Mouse (Mus musculus): ENCODE data around the gene Ccnb1ip1. TPM values are rescaled to one million over a fixed set of nuclear protein-coding genes. Genes with fewer than 3 reads are reported as not detected.
A peak's percentile ranks its signal among the peaks of the same experiment; 100 is the strongest.

Gene Ccnb1ip1
- total RNA-seq (2012; rRNA removed) (2.7 and 4.2 TPM in 2 replicates), total RNA-seq (2014; rRNA removed) (not detected in 2 replicates), polyA plus RNA-seq (2012; ENCODE audit: insufficient read length, low read depth) (not detected in 2 replicates)

GRCm38 (mm10) chr14:50807487-50808072, at the start of gene Ccnb1ip1, which contains the start of gene Parp2:
Ccnb1ip1 (minus strand) TSS chr14:50807732.
Parp2 (plus strand) TSS chr14:50807841.
- Histone ChIP-seq H3K27ac (ENCODE audit: insufficient read depth, low read depth) (no peak within 1 kb of the TSS), H3K9me3 (replicated peaks; ENCODE audit: low read length) (no peaks in the 10 kb centered on the region), H3K79me2 (replicated peaks; ENCODE audit: control insufficient read depth, extremely low read depth, insufficient read depth, poor library complexity, severe bottlenecking) (peaks cover 2% of the 10 kb centered on the region; the same call in 1 of the 2 replicates), H3K4me3 (replicated peaks in 1 of 3; ENCODE audit: low read depth in 2 of 3, low read length in 2 of 3, poor library complexity in 1 of 3) (peak within 1 kb of the TSS; percentile 69 to 100 (median 76)), H3K27me3 (replicated peaks) (no peaks in the 10 kb centered on the region), H3K9ac (ENCODE audit: insufficient read depth, low read depth) (peak within 1 kb of the TSS; percentile 96), H3K36me3 (replicated peaks in 1 of 2; ENCODE audit: control insufficient read depth in 1 of 2, insufficient read depth in 1 of 2, low read length in 1 of 2) (peaks cover 18 to 28% of the 10 kb centered on the region in 2 experiments), H3K4me1 (ENCODE audit: control insufficient read depth in 1 of 2, insufficient read depth in 2 of 2) (peaks cover 0 to 11% of the 10 kb centered on the region in 2 experiments; a peak in 1 of 4 replicates), H3K4me2 (ENCODE audit: insufficient read depth, low read depth, poor library complexity, severe bottlenecking) (peak within 1 kb of the TSS; percentile 98)
- dilution Hi-C loops (cut with MboI; ENCODE audit: extremely low pct_ligation_motif_present, extremely low pct_unique_long_range_greater_than_20kb, low sequenced_read_pairs) (no loop called here), in situ Hi-C loops (cut with MboI; ENCODE audit: low pct_ligation_motif_present, low pct_unique_long_range_greater_than_20kb, low sequenced_read_pairs) (loop anchor here (5.0 to 25.0 kb wide), 3 partner anchors 125 to 455 kb away; partner anchors contain the start of genes Pip4p1, Pnp and Rnase2a)
- DNase-seq (ENCODE audit: extremely low read depth): peak; percentile 97
- TF ChIP-seq NRF1 (IDR thresholded peaks at IDR 0.05; ENCODE audit: low read depth, low read length) (peak; percentile 71), ZC3H11A (IDR thresholded peaks at IDR 0.05; ENCODE audit: low read depth, low read length) (no peak), BHLHE40 (IDR thresholded peaks at IDR 0.05; ENCODE audit: low read depth, low read length) (peak; percentile 99), JUND (conservative IDR thresholded peaks at IDR 0.05; ENCODE audit: low read depth, low read length) (peak; percentile 63; the same call in 1 of the 2 replicates), MXI1 (IDR thresholded peaks at IDR 0.05; ENCODE audit: low read depth, low read length) (peak; percentile 93), POLR2AphosphoS2 (IDR thresholded peaks at IDR 0.05; ENCODE audit: low read depth, low read length) (peak; percentile 79; the same call in 1 of the 2 replicates), TBP (conservative IDR thresholded peaks at IDR 0.05; ENCODE audit: low read depth, low read length) (peak; percentile 99), ZNF384 (IDR thresholded peaks at IDR 0.05; ENCODE audit: low read depth, low read length) (no peak), USF2 (conservative IDR thresholded peaks at IDR 0.05; ENCODE audit: low read depth, low read length) (peak; percentile 65), ELF1 (IDR thresholded peaks at IDR 0.05; ENCODE audit: low read depth, low read length) (peak; percentile 93), ETS1 (conservative IDR thresholded peaks at IDR 0.05; ENCODE audit: low read depth, low read length) (peak; percentile 87), CTCF (conservative IDR thresholded peaks at IDR 0.05 in 1 of 2, IDR thresholded peaks at IDR 0.05 in 1 of 2; ENCODE audit: low read depth in 2 of 2, low read length in 2 of 2) (no peak), EP300 (IDR thresholded peaks at IDR 0.05; ENCODE audit: low read length) (0 out of 2 replicates have a peak, but pooled peaks have one; percentile 9), SMC3 (IDR thresholded peaks at IDR 0.05; ENCODE audit: low read depth, low read length) (no peak), TCF12 (IDR thresholded peaks at IDR 0.05; ENCODE audit: low read depth, low read length) (peak; percentile 89), E2F4 (IDR thresholded peaks at IDR 0.05; ENCODE audit: insufficient replicate concordance, low read depth, low read length) (peak; percentile 93), CHD1 (IDR thresholded peaks at IDR 0.05; ENCODE audit: low read depth, low read length) (peak; percentile 25; the same call in 1 of the 2 replicates), MAX (IDR thresholded peaks at IDR 0.05; ENCODE audit: low read length) (peak; percentile 99), JUN (IDR thresholded peaks at IDR 0.05; ENCODE audit: insufficient read depth, low read depth, low read length) (no peak), RCOR1 (conservative IDR thresholded peaks at IDR 0.05; ENCODE audit: low read depth, low read length) (peak; percentile 81; the same call in 1 of the 2 replicates), PAX5 (IDR thresholded peaks at IDR 0.05; ENCODE audit: low read length) (no peak), MEF2A (IDR thresholded peaks at IDR 0.05; ENCODE audit: borderline replicate concordance, low read depth, low read length) (peak; percentile 82), UBTF (IDR thresholded peaks at IDR 0.05; ENCODE audit: low read depth, low read length) (peak; percentile 100), MYC (IDR thresholded peaks at IDR 0.05; ENCODE audit: low read depth, low read length) (peak; percentile 97), GABPA (IDR thresholded peaks at IDR 0.05; ENCODE audit: insufficient replicate concordance, low read depth, low read length) (no peak; the same call in 1 of the 2 replicates), POLR2A (IDR thresholded peaks at IDR 0.05; ENCODE audit: low read depth, low read length) (peak; percentile 95), MAZ (IDR thresholded peaks at IDR 0.05; ENCODE audit: low read depth, low read length) (peak; percentile 84), KAT2A (IDR thresholded peaks at IDR 0.05; ENCODE audit: insufficient replicate concordance, low read length) (peak; percentile 74; the same call in 1 of the 2 replicates), IRF4 (IDR thresholded peaks at IDR 0.05; ENCODE audit: low read depth, low read length) (peak; percentile 85), USF1 (IDR thresholded peaks at IDR 0.05; ENCODE audit: low read depth, low read length) (peak; percentile 87), ZMIZ1 (IDR thresholded peaks at IDR 0.05; ENCODE audit: low read depth, low read length) (peak; percentile 88), MAFK (IDR thresholded peaks at IDR 0.05; ENCODE audit: insufficient replicate concordance, low read length) (peak; percentile 87), SIN3A (IDR thresholded peaks at IDR 0.05; ENCODE audit: low read length) (peak; percentile 95), NELFE (IDR thresholded peaks at IDR 0.05; ENCODE audit: low read depth, low read length) (peak; percentile 93), HCFC1 (IDR thresholded peaks at IDR 0.05; ENCODE audit: low read depth, low read length) (peak; percentile 85), ZKSCAN1 (IDR thresholded peaks at IDR 0.05; ENCODE audit: borderline replicate concordance, low read depth, low read length) (no peak), CHD2 (IDR thresholded peaks at IDR 0.05; ENCODE audit: low read length) (0 out of 2 replicates have a peak, but pooled peaks have one; percentile 57), RAD21 (IDR thresholded peaks at IDR 0.05; ENCODE audit: low read depth, low read length) (no peak)
